22 mouse cellular contexts compared by ENCODE assay signal in genomic region chr1:193636451-193636850, GRCm38 (mm10).
DNase-seq lines count a peak whose midpoint lies in the region; ATAC-seq lines count a peak whose summit lies in the region.
"Had no signal": no experiment of that assay in that cellular context is flagged by ENCODE, and none has a peak within 500 bp of the region (broad histone marks: within the 10 kb centered on the region; RNA-seq: fewer than 3 reads in every experiment).

No protein-coding gene starts in this region.

- no peak for DNase-seq in frontal cortex, postnatal 14 days (ENCODE audit: low spot score in 2 of 2)
- peak; percentile 4 for DNase-seq in left cerebral cortex, adult 11 months (ENCODE audit: low spot score)
- no peak for DNase-seq in left cerebral cortex, postnatal 10 days (ENCODE audit: extremely low spot score in 1 of 2, low spot score in 2 of 2)
- DNase-seq in right cerebral cortex, postnatal 25 days = peak; percentile 39
- DNase-seq in right cerebral cortex, postnatal 4 days = no peak
- peak; percentile 76 for DNase-seq in telencephalon, adult 2 months (ENCODE audit: low read depth, low spot score)
- no peak for DNase-seq in adrenal gland, postnatal 25 days
- DNase-seq: adrenal gland, adult 2 months; cerebellum, adult 11 months; cerebellum, adult 9-10 months; cerebellum, postnatal 36 days; embryo, embryonic 11 days; heart, adult 2 months; heart, postnatal 4 days; kidney, adult 9 months; kidney, postnatal 14 days; lung, postnatal 4 days; thymus, postnatal 14 days had no signal

- intact Hi-C loops in left cerebral cortex, postnatal 10 days (cut with DNase I) = no loop called here

- peak; percentile 93 for ATAC-seq in frontal cortex, adult (ENCODE audit: low TSS enrichment)
- ATAC-seq: activated CD4-positive, CD25-positive, alpha-beta regulatory T cell, adult 4 months; forebrain, embryonic 14.5 days; intestine, postnatal 0 days had no signal

Comparison
In these comparisons a context has a peak if more than half of its experiments do, and no peak if none do; other contexts are left out.
1. DNase-seq: peak in left cerebral cortex, adult 11 months (single experiment), right cerebral cortex, postnatal 25 days (single experiment) and telencephalon, adult 2 months (single experiment); none in frontal cortex, postnatal 14 days (0 of 2), left cerebral cortex, postnatal 10 days (0 of 2), right cerebral cortex, postnatal 4 days (single experiment) and adrenal gland, postnatal 25 days (single experiment).